In genomic region chr3:38884276-38884675, GRCm38 (mm10) we compare ENCODE assay signal across 7 mouse cellular contexts. TPM values are rescaled to one million over a fixed set of nuclear protein-coding genes. Genes with fewer than 3 reads are reported as not detected.
DNase-seq lines count a peak whose midpoint lies in the region; ATAC-seq and TF ChIP-seq lines count a peak whose summit lies in the region.

No protein-coding gene starts in this region.

- H3K36me3 ChIP-seq in embryonic facial prominence, embryonic 11.5 days (replicated peaks; ENCODE audit: control insufficient read depth, insufficient read depth, low read depth, low read length) = peaks cover 6% of the 10 kb centered on the region; the same call in 1 of the 2 replicates
- no peaks in the 10 kb centered on the region for H3K36me3 ChIP-seq in heart, adult 2 months (ENCODE audit: control insufficient read depth, insufficient read depth, low read length)
- peaks cover 14% of the 10 kb centered on the region for H3K36me3 ChIP-seq in limb, embryonic 10.5 days
- peaks cover 2% of the 10 kb centered on the region; the same call in 1 of the 2 replicates for H3K36me3 ChIP-seq in midbrain, embryonic 11.5 days (ENCODE audit: control insufficient read depth, insufficient read depth, low read length)

- intact Hi-C loops in heart, adult 2 months (cut with DNase I) = loop anchor here (5.0 kb wide), 3 partner anchors 393 to 1113 kb away; no protein-coding TSS in a partner anchor

- H3K9me3 ChIP-seq in embryonic facial prominence, embryonic 11.5 days (replicated peaks; ENCODE audit: control insufficient read depth, low read length) = no peaks in the 10 kb centered on the region
- H3K9me3 ChIP-seq in limb, embryonic 10.5 days (replicated peaks) = no peaks in the 10 kb centered on the region
- H3K9me3 ChIP-seq in midbrain, embryonic 11.5 days (ENCODE audit: control insufficient read depth, low read length) = no peaks in the 10 kb centered on the region

- no peak overlapping the region for H3K27ac ChIP-seq in embryonic facial prominence, embryonic 11.5 days (replicated peaks; ENCODE audit: low read depth, low read length)
- peak overlapping the region; percentile 91 for H3K27ac ChIP-seq in heart, adult 2 months
- H3K27ac ChIP-seq in limb, embryonic 10.5 days = peak overlapping the region; percentile 96
- no peak overlapping the region for H3K27ac ChIP-seq in midbrain, embryonic 11.5 days (ENCODE audit: low read depth, low read length)

- H3K9ac ChIP-seq in embryonic facial prominence, embryonic 11.5 days (replicated peaks; ENCODE audit: low read length) = peak overlapping the region; percentile 44
- H3K9ac ChIP-seq in heart, adult 2 months (ENCODE audit: low read depth, low read length) = no peak overlapping the region
- H3K9ac ChIP-seq in midbrain, embryonic 11.5 days (ENCODE audit: low read length) = peak overlapping the region; percentile 88

- TF ChIP-seq EP300 in heart, adult 2 months (IDR thresholded peaks at IDR 0.05; ENCODE audit: insufficient read depth, low read depth, low read length) = peak; percentile 90

- no peaks in the 10 kb centered on the region for H3K79me2 ChIP-seq in heart, adult 2 months (replicated peaks; ENCODE audit: control insufficient read depth, insufficient read depth, low read length)

- peaks cover 7% of the 10 kb centered on the region; the same call in 1 of the 2 replicates for H3K4me1 ChIP-seq in embryonic facial prominence, embryonic 11.5 days (ENCODE audit: control insufficient read depth, insufficient read depth, low read length)
- peaks cover 3% of the 10 kb centered on the region; the same call in 1 of the 2 replicates for H3K4me1 ChIP-seq in heart, adult 2 months (ENCODE audit: control insufficient read depth, insufficient read depth, low read length)
- H3K4me1 ChIP-seq in limb, embryonic 10.5 days = peaks cover 31% of the 10 kb centered on the region
- peaks cover 23% of the 10 kb centered on the region for H3K4me1 ChIP-seq in midbrain, embryonic 11.5 days (ENCODE audit: control insufficient read depth, insufficient read depth, low read length)

- H3K4me3 ChIP-seq in embryonic facial prominence, embryonic 11.5 days (ENCODE audit: low read depth, low read length) = peak overlapping the region; percentile 85
- peak overlapping the region; percentile 70 for H3K4me3 ChIP-seq in heart, adult 2 months
- peak overlapping the region; percentile 83 for H3K4me3 ChIP-seq in limb, embryonic 10.5 days
- peak overlapping the region; percentile 82; the same call in 1 of the 2 replicates for H3K4me3 ChIP-seq in midbrain, embryonic 11.5 days (ENCODE audit: low read depth, low read length)

- peak; percentile 87 for DNase-seq in adrenal gland, postnatal 14 days
- DNase-seq in embryonic facial prominence, embryonic 11.5 days (ENCODE audit: low spot score) = peak; percentile 98
- peak; percentile 73 to 80 for DNase-seq in heart, adult 2 months
- peak; percentile 80 for DNase-seq in kidney, adult 18-20 months
- peak; percentile 89 for DNase-seq in limb, embryonic 10.5 days (ENCODE audit: low spot score)
- DNase-seq in midbrain, embryonic 11.5 days (ENCODE audit: low spot score, missing footprints) = peak; percentile 99
- DNase-seq in skeletal muscle tissue, adult 2 months (ENCODE audit: low read depth, low spot score) = peak; percentile 44

- H3K4me2 ChIP-seq in embryonic facial prominence, embryonic 11.5 days (ENCODE audit: low read depth, low read length) = peak overlapping the region; percentile 94
- peak overlapping the region; percentile 69 for H3K4me2 ChIP-seq in midbrain, embryonic 11.5 days

- TF ChIP-seq POLR2A in heart, adult 2 months (IDR thresholded peaks at IDR 0.05; ENCODE audit: insufficient read depth, low read depth, low read length) = no peak

- no peak for ATAC-seq in embryonic facial prominence, embryonic 11.5 days (replicated peaks; ENCODE audit: insufficient number of reproducible peaks, low FRiP score, low TSS enrichment, low read depth)
- ATAC-seq in midbrain, embryonic 11.5 days (ENCODE audit: low FRiP score) = peak; percentile 11; the same call in 1 of the 2 replicates

- WGBS in embryonic facial prominence, embryonic 11.5 days = 0% methylated on average over 6 of the region's 6 CpGs
- WGBS in heart, adult 2 months = under 1% methylated on average over 6 of the region's 6 CpGs
- WGBS in limb, embryonic 10.5 days = 0% methylated on average over 6 of the region's 6 CpGs
- 0% methylated on average over 6 of the region's 6 CpGs for WGBS in midbrain, embryonic 11.5 days

- no peak; the same call in 1 of the 2 replicates for TF ChIP-seq CTCF in heart, adult 2 months (IDR thresholded peaks at IDR 0.05)

- no peaks in the 10 kb centered on the region; the same call in 1 of the 2 replicates for H3K27me3 ChIP-seq in embryonic facial prominence, embryonic 11.5 days (ENCODE audit: control insufficient read depth, insufficient read depth, low read length)
- no peaks in the 10 kb centered on the region for H3K27me3 ChIP-seq in heart, adult 2 months (ENCODE audit: control insufficient read depth, insufficient read depth, low read length)
- peaks cover 30% of the 10 kb centered on the region for H3K27me3 ChIP-seq in limb, embryonic 10.5 days (ENCODE audit: low read depth, poor library complexity, severe bottlenecking)
- no peaks in the 10 kb centered on the region; the same call in 1 of the 2 replicates for H3K27me3 ChIP-seq in midbrain, embryonic 11.5 days (ENCODE audit: control insufficient read depth, insufficient read depth, low read length)

RNA-seq across cellular contexts. Expression of gene Fat4, which starts 2.5 kb away (rescaled TPM):
- 17.3 and 18.7 TPM in 2 replicates for total RNA-seq in adrenal gland, postnatal 14 days (2021)
- 14.0 and 14.8 TPM in 2 replicates for polyA plus RNA-seq in embryonic facial prominence, embryonic 11.5 days (2014; fragmentation: Nextera tagmentation; extraction: Ambion mirVana)
- 1 to 10 TPM; 5.1 TPM for total RNA-seq in heart, adult 2 months (2021)
- polyA plus RNA-seq in heart, adult 2 months (2012; rRNA removed) = 1.9 and 3.5 TPM in 2 replicates
- polyA plus RNA-seq in limb, embryonic 10.5 days (2016; fragmentation: Nextera tagmentation; extraction: Ambion mirVana) = 2.7 and 6.6 TPM in 2 replicates
- polyA plus RNA-seq in midbrain, embryonic 11.5 days (2014; fragmentation: Nextera tagmentation; extraction: Ambion mirVana) = 9.3 and 10.3 TPM in 2 replicates

Comparison
In these comparisons a context has a peak if more than half of its experiments do, and no peak if none do; other contexts are left out.
1. DNase-seq: peak in every context shown above with its lines; median percentile 99 in midbrain, embryonic 11.5 days; 98 in embryonic facial prominence, embryonic 11.5 days; 89 in limb, embryonic 10.5 days; 87 in adrenal gland, postnatal 14 days; 80 in kidney, adult 18-20 months; 76 in heart, adult 2 months; 44 in skeletal muscle tissue, adult 2 months.
2. H3K27ac ChIP-seq: peak in heart, adult 2 months (single experiment) and limb, embryonic 10.5 days (single experiment); none in embryonic facial prominence, embryonic 11.5 days (single experiment) and midbrain, embryonic 11.5 days (single experiment).
3. Peak in every context shown above with its lines, with median percentiles within 50 percentile points of each other: H3K4me3 ChIP-seq.